Mouse (Mus musculus) stomach, embryonic 14.5 days (tissue): ENCODE measurements around the gene Wwc1. TPM values are rescaled to one million over a fixed set of nuclear protein-coding genes. Genes with fewer than 3 reads are reported as not detected.
"Not testable (repeated sequence)": the region's sequence is repeated elsewhere in the genome, so short reads cannot be mapped to it uniquely, and the experiment has no call there.

Source experiments
- ATAC-seq: fragments of 200-750 bp; cut with Nextera tagmentation; 2 replicates; pipeline ENCODE4 v1.8.0; 2017; ENCODE audit warnings: low read depth, moderate TSS enrichment; ENCODE audit not compliant: insufficient number of reproducible peaks, insufficient read depth, low FRiP score
- H3K27ac ChIP-seq: fragments of 300-500 bp; sonication (generic); 2 replicates; pipeline ENCODE4 v1.5.1; 2014; ENCODE audit warnings: mild to moderate bottlenecking, low read length, moderate library complexity, mixed read lengths
- H3K27me3 ChIP-seq: fragments of 300-500 bp; sonication (generic); 2 replicates; pipeline ENCODE4 v1.6.1; 2014; ENCODE audit warnings: low read length, control low read depth, mixed read lengths; ENCODE audit not compliant: control insufficient read depth, insufficient read depth
- H3K36me3 ChIP-seq: fragments of 300-500 bp; sonication (generic); 2 replicates; pipeline ENCODE4 v1.6.1; 2014; ENCODE audit warnings: mild to moderate bottlenecking, control low read depth, low read length, moderate library complexity, mixed read lengths; ENCODE audit not compliant: control insufficient read depth, insufficient read depth
- H3K4me1 ChIP-seq: fragments of 300-500 bp; sonication (generic); 2 replicates; pipeline ENCODE4 v1.6.1; 2014; ENCODE audit warnings: low read length, control low read depth, mixed read lengths; ENCODE audit not compliant: control insufficient read depth, insufficient read depth
- H3K4me2 ChIP-seq: fragments of 300-500 bp; sonication (generic); replicated peaks from 2 replicates; pipeline ENCODE4 v1.6.1; 2014; ENCODE audit warnings: low read depth, low read length, control low read depth
- H3K4me3 ChIP-seq: fragments of 300-500 bp; sonication (generic); 2 replicates; pipeline ENCODE4 v1.5.1; 2014; ENCODE audit warnings: low read depth, low read length, control low read depth
- H3K9ac ChIP-seq: fragments of 300-500 bp; sonication (generic); replicated peaks from 2 replicates; pipeline ENCODE4 v1.6.1; 2014; ENCODE audit warnings: low read depth, mild to moderate bottlenecking, control low read depth, low read length, moderate library complexity, mixed read lengths
- H3K9me3 ChIP-seq: fragments of 300-500 bp; sonication (generic); 2 replicates; pipeline ENCODE4 v1.6.1; 2016; ENCODE audit warnings: low read depth, low read length, control low read depth; ENCODE audit not compliant: control insufficient read depth
- WGBS: fragments of 180-500 bp; shearing (Covaris S2); extraction: QIAGEN DNeasy Blood & Tissue Kit; methylation state at CpG from one replicate; pipeline ENCODE4 v1.1.7; 2014; 5-methylcytosine and 5-hydroxymethylcytosine counted together
- polyA plus RNA-seq: library from polyadenylated mRNA; unstranded; fragments of >200 nt; fragmentation: Nextera tagmentation; extraction: Ambion mirVana; gene quantifications from 2 replicates; pipeline ENCODE4 v1.2.1, GENCODE M21; 2014

Wwc1 gene
- polyA plus RNA-seq, 1 experiment from 2014 or later = 6.8 TPM

DNA sequence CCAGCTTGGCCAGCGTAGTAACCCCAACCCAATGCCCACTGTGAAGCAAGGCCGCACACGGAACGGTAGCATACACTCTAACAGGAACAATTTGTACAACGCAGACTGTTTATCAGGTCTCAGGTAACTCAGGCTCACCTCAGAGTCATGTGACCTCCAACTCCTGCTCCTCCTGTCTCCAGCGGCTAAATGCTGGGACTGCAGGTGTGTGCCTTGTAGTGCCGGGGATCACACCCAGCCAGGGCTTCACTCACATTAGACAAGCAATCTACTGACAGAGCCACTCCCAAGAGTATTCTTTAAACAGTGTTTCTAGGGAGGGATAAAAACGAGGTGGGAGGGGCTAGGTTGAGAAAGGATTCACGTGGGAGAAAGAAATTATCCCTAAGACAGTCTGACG, 168.9 kb downstream of the Wwc1 start:
- Histone ChIP-seq H3K9me3 (no peaks in the 10 kb centered on the region), H3K4me2 (no peak overlapping the region), H3K27ac (no peak overlapping the region), H3K4me1 (no peaks in the 10 kb centered on the region), H3K27me3 (no peaks in the 10 kb centered on the region), H3K9ac (no peak overlapping the region), H3K4me3 (no peak overlapping the region), H3K36me3 (peaks cover 76% of the 10 kb centered on the region)
- ATAC-seq = no peak
- 84% methylated on average over 10 of the region's 10 CpGs for WGBS

GRCm38 (mm10) chr11:35801332-35801731, 179.0 kb downstream of the Wwc1 start:
- Histone ChIP-seq H3K27me3 (peaks cover 18% of the 10 kb centered on the region), H3K9ac (no peak overlapping the region), H3K9me3 (no peaks in the 10 kb centered on the region), H3K36me3 (no peaks in the 10 kb centered on the region), H3K27ac (no peak overlapping the region), H3K4me3 (no peak overlapping the region), H3K4me2 (no peak overlapping the region), H3K4me1 (peaks cover 8% of the 10 kb centered on the region; the same call in 1 of the 2 replicates)
- 79% methylated on average over 5 of the region's 5 CpGs for WGBS
- ATAC-seq = no peak

GRCm38 (mm10) chr11:35798874-35799273, 181.5 kb downstream of the Wwc1 start, which contains the start of gene Fbll1:
Gene Fbll1, minus strand, starts transcription at chr11:35798884.
- no peak for ATAC-seq
- Histone ChIP-seq H3K27me3 (peaks cover 25% of the 10 kb centered on the region), H3K36me3 (no peaks in the 10 kb centered on the region), H3K4me3 (peak within 1 kb of the TSS; percentile 29), H3K9ac (no peak within 1 kb of the TSS), H3K4me2 (peak within 1 kb of the TSS; percentile 55), H3K27ac (no peak within 1 kb of the TSS), H3K9me3 (no peaks in the 10 kb centered on the region), H3K4me1 (peaks cover 8% of the 10 kb centered on the region; the same call in 1 of the 2 replicates)
- WGBS = 20% methylated on average over 11 of the region's 11 CpGs

- no peak for ATAC-seq
- H3K4me2 ChIP-seq = peak overlapping the region; percentile 55
- H3K9ac ChIP-seq = no peak overlapping the region
- peak overlapping the region; percentile 29 for H3K4me3 ChIP-seq
- peaks cover 8% of the 10 kb centered on the region; the same call in 1 of the 2 replicates for H3K4me1 ChIP-seq
- H3K9me3 ChIP-seq = no peaks in the 10 kb centered on the region
- H3K36me3 ChIP-seq = no peaks in the 10 kb centered on the region
- 3% methylated on average over 23 of the region's 23 CpGs for WGBS
- no peak overlapping the region for H3K27ac ChIP-seq
- H3K27me3 ChIP-seq = peaks cover 25% of the 10 kb centered on the region
These were observed 181.9 kb downstream of the Wwc1 start for GRCm38 (mm10) chr11:35798495-35798820.

DNA sequence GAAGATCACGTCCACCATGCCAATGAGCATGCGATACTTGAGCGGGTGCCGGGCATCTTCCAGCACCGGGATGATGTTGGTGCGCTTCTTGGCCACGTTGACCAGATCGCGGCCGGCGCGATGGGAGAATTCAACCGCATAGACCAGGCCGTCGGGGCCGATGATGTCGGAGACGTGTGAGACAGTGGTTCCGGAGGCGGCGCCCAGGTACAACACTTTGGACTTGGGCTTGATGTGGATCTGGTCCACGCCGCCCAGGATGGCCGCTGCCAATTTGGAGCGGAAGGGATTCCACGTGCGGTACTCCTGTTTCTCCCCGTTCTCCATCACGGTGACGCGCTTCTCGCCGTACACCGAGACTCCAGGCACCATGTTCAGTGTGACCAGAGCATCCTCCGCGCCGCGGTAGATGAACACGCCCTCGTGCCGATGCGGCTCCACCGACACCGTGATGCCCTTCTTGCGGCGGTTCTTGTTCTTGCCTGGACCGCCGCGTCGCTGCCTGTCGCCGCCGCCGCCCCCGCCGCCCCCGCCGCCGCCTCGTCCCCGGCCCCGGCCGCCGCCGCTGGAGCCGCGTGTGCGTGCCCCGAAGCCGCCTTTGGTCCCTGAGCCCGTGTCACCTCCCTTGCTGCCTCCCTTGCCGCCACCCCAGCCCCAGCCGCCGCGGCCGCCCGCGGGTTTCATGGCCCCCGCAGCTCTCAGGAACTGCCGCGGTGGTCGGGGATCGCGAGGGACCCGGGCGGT, 182.4 kb downstream of the Wwc1 start:
- H3K27me3 ChIP-seq = peaks cover 25% of the 10 kb centered on the region
- peaks cover 8% of the 10 kb centered on the region; the same call in 1 of the 2 replicates for H3K4me1 ChIP-seq
- H3K9me3 ChIP-seq = no peaks in the 10 kb centered on the region
- ATAC-seq = no peak
- no peak overlapping the region for H3K9ac ChIP-seq
- WGBS = 5% methylated on average over 74 of the region's 86 CpGs
- H3K36me3 ChIP-seq = no peaks in the 10 kb centered on the region
- peak overlapping the region; percentile 55 for H3K4me2 ChIP-seq
- no peak overlapping the region for H3K27ac ChIP-seq
- H3K4me3 ChIP-seq = peak overlapping the region; percentile 29

DNA sequence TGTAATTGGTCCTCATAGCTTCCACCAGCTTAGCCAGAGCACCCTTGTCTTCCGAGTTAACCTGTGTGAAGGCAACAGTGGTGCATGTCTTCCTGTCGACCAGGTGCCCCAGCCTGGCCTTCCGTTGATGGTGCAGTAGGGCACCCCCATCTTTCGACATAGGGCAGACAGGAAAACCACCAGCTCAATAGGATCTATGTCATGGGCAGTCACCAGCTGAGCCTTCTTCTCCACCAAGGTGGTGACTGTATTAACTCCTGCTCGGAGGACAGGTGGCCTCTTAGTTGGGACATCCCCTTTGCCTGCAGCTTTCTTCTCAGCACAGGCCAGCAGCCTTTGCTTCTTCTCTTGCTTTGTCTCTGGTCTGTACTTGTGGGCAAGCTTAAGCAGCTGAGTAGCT, 187.5 kb downstream of the Wwc1 start:
- H3K36me3 ChIP-seq = peaks cover 13% of the 10 kb centered on the region
- not testable (repeated sequence) for H3K9me3 ChIP-seq, H3K27ac ChIP-seq, H3K4me2 ChIP-seq, ATAC-seq, H3K4me3 ChIP-seq, H3K9ac ChIP-seq, H3K4me1 ChIP-seq
- peaks cover 15% of the 10 kb centered on the region for H3K27me3 ChIP-seq
- 79% methylated on average over 5 of the region's 5 CpGs for WGBS

DNA sequence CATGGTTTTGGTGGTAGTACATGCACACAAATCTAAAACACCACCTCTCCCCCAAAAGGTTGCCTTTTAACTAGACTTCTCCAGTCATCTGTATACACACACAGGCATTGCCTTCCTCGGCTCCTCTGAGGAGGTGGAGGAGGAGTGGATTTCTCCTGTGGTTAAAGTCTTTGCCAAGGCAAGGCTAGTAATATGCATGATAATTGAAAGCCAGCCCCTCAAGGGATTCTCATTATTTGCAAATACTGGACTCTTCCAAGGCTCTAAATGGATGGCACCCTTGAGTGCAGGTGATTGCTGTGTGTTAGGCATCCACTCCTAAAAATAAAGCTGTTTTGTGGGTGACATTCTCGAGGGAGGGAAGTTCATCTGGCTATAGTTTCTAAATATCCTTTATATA, 191.9 kb downstream of the Wwc1 start:
- peaks cover 39% of the 10 kb centered on the region for H3K36me3 ChIP-seq
- no peak overlapping the region for H3K27ac ChIP-seq
- no peaks in the 10 kb centered on the region for H3K4me1 ChIP-seq
- H3K4me2 ChIP-seq = no peak overlapping the region
- H3K4me3 ChIP-seq = no peak overlapping the region
- H3K9me3 ChIP-seq = no peaks in the 10 kb centered on the region
- H3K27me3 ChIP-seq = no peaks in the 10 kb centered on the region
- H3K9ac ChIP-seq = no peak overlapping the region
- WGBS = 76% methylated on average over 2 of the region's 2 CpGs
- ATAC-seq = no peak
